ENCODE assay signal across 8 mouse cellular contexts in the genomic region with DNA sequence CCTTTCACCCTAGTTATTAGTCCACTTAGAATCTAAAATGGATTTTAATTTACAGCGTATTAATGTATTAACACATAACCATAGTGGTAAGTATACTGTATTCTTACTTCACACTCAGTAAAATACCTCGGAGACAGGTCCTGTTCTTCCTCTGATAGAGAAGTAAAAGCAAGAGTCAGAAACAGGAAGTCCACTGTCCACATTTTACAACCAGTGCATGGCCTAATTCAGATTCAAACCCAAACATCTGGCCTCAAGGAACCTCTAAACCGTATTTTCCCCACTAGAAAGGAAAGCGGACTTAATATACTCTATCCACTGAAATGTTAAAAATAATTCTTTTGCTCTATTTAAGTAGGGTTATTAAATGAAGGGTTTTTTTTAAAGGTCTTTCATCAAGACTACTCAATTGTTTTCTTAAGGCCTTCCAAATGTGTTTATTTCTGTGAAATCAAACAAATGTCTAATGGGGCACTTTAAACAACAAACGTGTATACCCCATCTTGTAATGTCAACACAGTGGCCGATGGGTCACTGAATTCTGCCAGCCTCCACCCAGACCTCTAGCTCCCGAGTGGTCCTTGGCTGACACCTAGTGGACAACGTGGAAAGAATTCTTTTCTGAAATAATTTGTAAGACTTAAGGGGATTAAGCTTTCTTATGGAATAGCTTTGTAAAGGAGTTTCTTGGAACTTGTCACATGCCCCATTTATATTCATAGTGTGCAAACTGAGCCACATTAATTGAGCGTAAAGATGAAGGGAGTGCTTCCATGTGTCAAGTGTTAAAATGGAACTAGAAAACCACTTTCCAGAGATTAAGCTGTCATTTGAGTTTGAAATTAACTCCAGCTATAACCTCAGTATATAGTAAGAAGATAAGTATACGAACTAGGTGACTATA. TPM values are rescaled to one million over a fixed set of nuclear protein-coding genes. Genes with fewer than 3 reads are reported as not detected.
DNase-seq lines count a peak whose midpoint lies in the region; ATAC-seq and TF ChIP-seq lines count a peak whose summit lies in the region.

No protein-coding gene starts in this region.

- no peak for TF ChIP-seq EP300 in MEL (IDR thresholded peaks at IDR 0.05; ENCODE audit: low read depth in 1 of 2, low read length in 2 of 2)

- no peak overlapping the region for H3K27ac ChIP-seq in MEL (ENCODE audit: control insufficient read depth, low read depth, low read length)

- H3K27me3 ChIP-seq in MEL (ENCODE audit: control insufficient read depth in 1 of 2, insufficient read depth in 2 of 2, low read length in 2 of 2) = peaks cover 0 to 2% of the 10 kb centered on the region in 2 experiments; a peak in 1 of 4 replicates

- no peak for TF ChIP-seq POLR2A in MEL (IDR thresholded peaks at IDR 0.05; ENCODE audit: control insufficient read depth in 1 of 2, insufficient read depth in 1 of 2, low read depth in 1 of 2, low read length in 2 of 2, poor library complexity in 1 of 2)

- peak; percentile 74 to 84 (median 76) for TF ChIP-seq CTCF in MEL (IDR thresholded peaks at IDR 0.05 in 2 of 3, conservative IDR thresholded peaks at IDR 0.05 in 1 of 3; ENCODE audit: control insufficient read depth in 1 of 3, insufficient read depth in 1 of 3, low read depth in 2 of 3, low read length in 3 of 3, poor library complexity in 1 of 3, severe bottlenecking in 1 of 3)

- H3K36me3 ChIP-seq in MEL (ENCODE audit: control insufficient read depth in 1 of 2, insufficient read depth in 2 of 2, low read length in 2 of 2) = no peaks in the 10 kb centered on the region

- no peak overlapping the region for H3K4me3 ChIP-seq in MEL (ENCODE audit: control insufficient read depth in 1 of 2, insufficient read depth in 1 of 2, low read depth in 2 of 2, low read length in 2 of 2)

- H3K79me2 ChIP-seq in MEL (ENCODE audit: control insufficient read depth, insufficient read depth, low read length, poor library complexity) = no peaks in the 10 kb centered on the region

- ATAC-seq in inflammation-experienced regulatory T-cells, adult 6 months = no peak

- no peaks in the 10 kb centered on the region for H3K9me3 ChIP-seq in MEL (replicated peaks; ENCODE audit: insufficient read depth, low read length)

- DNase-seq in A20 (ENCODE audit: low read depth, low spot score) (peak; percentile 79), MEL (ENCODE audit: low read depth, low spot score) (peak; percentile 78)
- DNase-seq in cerebellum, adult 8-10 months = peak; percentile 65
- peak; percentile 37 to 42 for DNase-seq in frontal cortex, postnatal 36 days (ENCODE audit: low spot score in 2 of 2)
- DNase-seq in kidney, postnatal 36 days = peak; percentile 57 to 84
- DNase-seq in lung, postnatal 25 days (ENCODE audit: low spot score) = peak; percentile 84
- peak; percentile 44 for DNase-seq in retina, adult 2 months (ENCODE audit: low read depth, low spot score)

- peak; percentile 89 for TF ChIP-seq RAD21 in MEL (IDR thresholded peaks at IDR 0.05; ENCODE audit: low read depth, low read length)

- H3K4me1 ChIP-seq in MEL (ENCODE audit: control insufficient read depth in 1 of 2, insufficient read depth in 2 of 2, low read length in 2 of 2) = no peaks in the 10 kb centered on the region

- H3K9ac ChIP-seq in MEL (ENCODE audit: control insufficient read depth, low read depth, low read length, poor library complexity, severe bottlenecking) = no peak overlapping the region

TF ChIP-seq in MEL, 35 proteins besides CTCF, POLR2A, EP300 and RAD21:
- no peak for TF ChIP-seq CHD2 (IDR thresholded peaks at IDR 0.05; ENCODE audit: low read length)
- TF ChIP-seq RCOR1 (IDR thresholded peaks at IDR 0.05; ENCODE audit: low read depth, low read length) = no peak
- TF ChIP-seq NRF1 (IDR thresholded peaks at IDR 0.05; ENCODE audit: insufficient read depth, low read depth, low read length, poor library complexity, severe bottlenecking) = no peak
- TF ChIP-seq E2F4 (IDR thresholded peaks at IDR 0.05; ENCODE audit: borderline replicate concordance, low read depth, low read length) = no peak
- TF ChIP-seq ZC3H11A (IDR thresholded peaks at IDR 0.05; ENCODE audit: low read depth, low read length) = peak; percentile 63
- peak; percentile 75 for TF ChIP-seq SMC3 (IDR thresholded peaks at IDR 0.05; ENCODE audit: low read depth, low read length)

RNA-seq across cellular contexts. Expression of gene Mthfd1l, which starts 29.2 kb away (rescaled TPM):
- total RNA-seq in MEL (2012; rRNA removed) = 43.1 and 58.6 TPM in 2 replicates
- polyA plus RNA-seq in MEL (2012; ENCODE audit: insufficient read depth in 1 of 2, insufficient read length in 2 of 2, low read depth in 1 of 2, low replicate concordance in 2 of 2, missing spikeins in 1 of 2) = 1,000 to 10,000 TPM in 1 of 2 experiments, 10 to 100 TPM in 1; 83.0 to 1,097 TPM
- polyA plus RNA-seq in inflammation-experienced regulatory T-cells, adult 6 months (2017; shearing (Covaris generic)) = 10 to 100 TPM; 13.2 to 17.9 (median 15.8) TPM

Comparison
In these comparisons a context has a peak if more than half of its experiments do, and no peak if none do; other contexts are left out.
1. RNA of gene Mthfd1l, which starts 29.2 kb away (polyA plus RNA-seq): 83.0 to 1,097 TPM in MEL; 13.2 to 17.9 TPM in inflammation-experienced regulatory T-cells, adult 6 months; every median in the first group is over 4 times any median in the second.
2. Peak in every context shown above with its lines, with median percentiles within 50 percentile points of each other: DNase-seq.